8 mouse cellular contexts compared by ENCODE assay signal in genomic region chr7:101620373-101620772, GRCm38 (mm10). TPM values are rescaled to one million over a fixed set of nuclear protein-coding genes. Genes with fewer than 3 reads are reported as not detected.
DNase-seq lines count a peak whose midpoint lies in the region; ATAC-seq and TF ChIP-seq lines count a peak whose summit lies in the region.
"Had no signal": no experiment of that assay in that cellular context is flagged by ENCODE, and none has a peak within 500 bp of the region (broad histone marks: within the 10 kb centered on the region; RNA-seq: fewer than 3 reads in every experiment).

No protein-coding gene starts in this region.

- H3K4me3 ChIP-seq in midbrain, embryonic 14.5 days (replicated peaks; ENCODE audit: low read depth, low read length): no peak overlapping the region
- H3K4me3 ChIP-seq in midbrain, embryonic 16.5 days (ENCODE audit: low read depth, low read length): no peak overlapping the region
- no peak overlapping the region for H3K4me3 ChIP-seq in cerebellum, adult 2 months (replicated peaks; ENCODE audit: insufficient read depth, low read depth, low read length)

- intact Hi-C loops in heart, postnatal 14 days (cut with DNase I): loop anchor here (5.0 kb wide), 2 partner anchors 193 to 208 kb away; partner anchors contain the start of gene Gm45837
- intact Hi-C loops in left cerebral cortex, postnatal 25 days (cut with DNase I): loop anchor here (2.0 kb wide), 1 partner anchor 170 kb away; no protein-coding TSS in a partner anchor

- no peak for TF ChIP-seq POLR2A in cerebellum, adult 2 months (IDR thresholded peaks at IDR 0.05; ENCODE audit: borderline replicate concordance, insufficient read depth, low read length)

- no peak overlapping the region for H3K27ac ChIP-seq in midbrain, embryonic 14.5 days (replicated peaks; ENCODE audit: low read depth, low read length)
- no peak overlapping the region for H3K27ac ChIP-seq in midbrain, embryonic 16.5 days (ENCODE audit: low read length)
- no peak overlapping the region for H3K27ac ChIP-seq in cerebellum, adult 2 months (ENCODE audit: insufficient read depth, low read length)

- peak; percentile 79 for TF ChIP-seq CTCF in Patski (IDR thresholded peaks at IDR 0.05)
- peak; percentile 63 for TF ChIP-seq CTCF in cerebellum, adult 2 months (IDR thresholded peaks at IDR 0.05; ENCODE audit: borderline replicate concordance, insufficient read depth, low read depth, low read length)

- no peak overlapping the region for H3K9ac ChIP-seq in midbrain, embryonic 14.5 days (replicated peaks; ENCODE audit: low read length)
- no peak overlapping the region for H3K9ac ChIP-seq in midbrain, embryonic 16.5 days (ENCODE audit: low read depth, low read length)

- in situ Hi-C loops in Patski (cut with MboI; ENCODE audit: low pct_unique_long_range_greater_than_20kb): loop anchor here (10.0 kb wide), 1 partner anchor 176 kb away; no protein-coding TSS in a partner anchor

- 0 out of 2 replicates have a peak, but pooled peaks cover 3% of the 10 kb centered on the region for H3K4me1 ChIP-seq in midbrain, embryonic 14.5 days (ENCODE audit: control insufficient read depth, insufficient read depth, low read length)
- no peaks in the 10 kb centered on the region; the same call in 1 of the 2 replicates for H3K4me1 ChIP-seq in midbrain, embryonic 16.5 days (ENCODE audit: control insufficient read depth, insufficient read depth, low read length)
- H3K4me1 ChIP-seq in cerebellum, adult 2 months (ENCODE audit: control insufficient read depth, insufficient read depth, low read length): no peaks in the 10 kb centered on the region

- H3K36me3 ChIP-seq in midbrain, embryonic 14.5 days (ENCODE audit: control insufficient read depth, insufficient read depth, low read length): no peaks in the 10 kb centered on the region
- no peaks in the 10 kb centered on the region for H3K36me3 ChIP-seq in midbrain, embryonic 16.5 days (ENCODE audit: control insufficient read depth, insufficient read depth, low read length)

- peak; percentile 80 for DNase-seq in midbrain, embryonic 14.5 days
- DNase-seq in Patski (ENCODE audit: low read depth, low spot score): no peak
- peak; percentile 17 to 21 for DNase-seq in cerebellum, adult 2 months
- peak; percentile 19 to 47 for DNase-seq in heart, postnatal 14 days
- peak; percentile 74 to 84 for DNase-seq in left cerebral cortex, postnatal 25 days (ENCODE audit: low spot score in 2 of 2)
- DNase-seq in right cerebral cortex, adult 18-20 months: peak; percentile 73

- no peak overlapping the region for H3K4me2 ChIP-seq in midbrain, embryonic 14.5 days (ENCODE audit: low read length)
- H3K4me2 ChIP-seq in midbrain, embryonic 16.5 days (ENCODE audit: low read length): no peak overlapping the region

- no peaks in the 10 kb centered on the region for H3K9me3 ChIP-seq in midbrain, embryonic 14.5 days (ENCODE audit: control insufficient read depth, low read length)
- no peaks in the 10 kb centered on the region for H3K9me3 ChIP-seq in midbrain, embryonic 16.5 days (replicated peaks; ENCODE audit: control insufficient read depth, low read length, poor library complexity, severe bottlenecking)

- ATAC-seq in midbrain, embryonic 14.5 days (ENCODE audit: low FRiP score, low TSS enrichment): no peak
- ATAC-seq in midbrain, embryonic 16.5 days: no peak
- no peak for ATAC-seq in Patski

- H3K27me3 ChIP-seq in midbrain, embryonic 14.5 days (ENCODE audit: control insufficient read depth, insufficient read depth, low read length): no peaks in the 10 kb centered on the region
- H3K27me3 ChIP-seq in midbrain, embryonic 16.5 days (ENCODE audit: control insufficient read depth, insufficient read depth, low read depth, low read length): no peaks in the 10 kb centered on the region
- no peaks in the 10 kb centered on the region for H3K27me3 ChIP-seq in Patski
- no peaks in the 10 kb centered on the region; the same call in 1 of the 2 replicates for H3K27me3 ChIP-seq in cerebellum, adult 2 months (ENCODE audit: control insufficient read depth, insufficient read depth, low read length)

- POLR2A ChIA-PET in Patski (lab: Charles Lee): no interaction called here

- CTCF ChIA-PET in Patski (lab: Charles Lee): interaction anchor here (1.7 to 1.9 kb wide), 2 partner anchors 11 to 208 kb away, joined by 4 to 6 read pairs; no protein-coding TSS in a partner anchor

- 25% methylated on average over 4 of the region's 4 CpGs for WGBS in midbrain, embryonic 14.5 days
- WGBS in midbrain, embryonic 16.5 days: 27% methylated on average over 4 of the region's 4 CpGs
- 34% methylated on average over 4 of the region's 4 CpGs for WGBS in cerebellum, adult 2 months

RNA-seq across cellular contexts. Expression of gene Art2b, which starts 35.0 kb away (rescaled TPM):
- polyA plus RNA-seq in midbrain, embryonic 14.5 days (2014; fragmentation: Nextera tagmentation; extraction: Ambion mirVana): not detected in 2 replicates
- not detected in 2 replicates for polyA plus RNA-seq in midbrain, embryonic 16.5 days (2015; fragmentation: Nextera tagmentation; extraction: Ambion mirVana)
- not detected for polyA plus RNA-seq in Patski (2021)
- not detected in 2 replicates for polyA plus RNA-seq in cerebellum, adult 2 months (2012; rRNA removed)
- not detected for total RNA-seq in heart, postnatal 14 days (2021)
- not detected for total RNA-seq in left cerebral cortex, postnatal 25 days (2021)
- total RNA-seq: layer of hippocampus, adult 8-10 months had no signal

RNA-seq across cellular contexts. Expression of gene Clpb, which starts 43.1 kb away (rescaled TPM):
- 32.0 and 38.5 TPM in 2 replicates for polyA plus RNA-seq in midbrain, embryonic 14.5 days (2014; fragmentation: Nextera tagmentation; extraction: Ambion mirVana)
- 43.0 and 46.5 TPM in 2 replicates for polyA plus RNA-seq in midbrain, embryonic 16.5 days (2015; fragmentation: Nextera tagmentation; extraction: Ambion mirVana)
- polyA plus RNA-seq in Patski (2021): 49.5 TPM
- polyA plus RNA-seq in cerebellum, adult 2 months (2012; rRNA removed): 33.0 and 37.4 TPM in 2 replicates
- total RNA-seq in heart, postnatal 14 days (2021): 10 to 100 TPM; 61.6 to 69.5 TPM
- 10 to 100 TPM; 51.0 to 51.9 TPM for total RNA-seq in left cerebral cortex, postnatal 25 days (2021)
